In the genomic region with DNA sequence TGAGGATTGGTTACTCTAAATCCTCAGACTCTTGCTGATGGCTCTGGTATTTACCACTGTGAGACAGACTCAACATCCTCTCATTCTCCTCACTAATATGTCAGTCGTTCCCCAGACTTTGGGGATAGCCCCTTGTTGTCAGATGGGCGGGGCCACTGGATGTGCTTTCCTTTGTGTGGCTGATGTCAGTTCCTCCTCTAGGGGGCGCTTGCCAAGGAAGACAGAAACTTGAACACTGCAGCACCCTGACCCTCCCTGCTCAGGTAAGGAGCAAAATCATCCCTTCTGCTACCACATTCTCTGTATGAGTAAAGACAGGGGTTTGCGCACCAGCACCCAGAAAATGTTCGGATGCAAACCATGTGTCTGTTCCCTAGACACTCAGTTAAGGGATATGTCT, we compare ENCODE assay signal across 11 mouse cellular contexts.
A peak's percentile ranks its signal among the peaks of the same experiment; 100 is the strongest.
DNase-seq lines count a peak whose midpoint lies in the region; ATAC-seq and TF ChIP-seq lines count a peak whose summit lies in the region.
"Had no signal": no experiment of that assay in that cellular context is flagged by ENCODE, and none has a peak within 500 bp of the region (broad histone marks: within the 10 kb centered on the region; RNA-seq: fewer than 3 reads in every experiment).

No protein-coding gene starts in this region.

- no peak for ATAC-seq in intestine, postnatal 0 days
- ATAC-seq in intestine, embryonic 16.5 days, result no peak
- ATAC-seq: midbrain, embryonic 13.5 days had no signal

- TF ChIP-seq POLR2A in thymus, adult 2 months (IDR thresholded peaks at IDR 0.05; ENCODE audit: control insufficient read depth, extremely low read depth, insufficient read depth, low read length, poor library complexity), result no peak

- H3K27me3 ChIP-seq in intestine, postnatal 0 days (replicated peaks; ENCODE audit: control insufficient read depth, insufficient read depth, low read length), result no peaks in the 10 kb centered on the region
- H3K27me3 ChIP-seq in intestine, embryonic 16.5 days (replicated peaks; ENCODE audit: control insufficient read depth, insufficient read depth, low read length), result no peaks in the 10 kb centered on the region
- H3K27me3 ChIP-seq in thymus, adult 2 months (ENCODE audit: control insufficient read depth, insufficient read depth, low read length), result no peaks in the 10 kb centered on the region
- H3K27me3 ChIP-seq: embryonic facial prominence, embryonic 12.5 days; midbrain, embryonic 13.5 days; neural tube, embryonic 15.5 days had no signal

- WGBS in intestine, postnatal 0 days, result 63% methylated on average over 5 of the region's 5 CpGs
- 69% methylated on average over 5 of the region's 5 CpGs for WGBS in intestine, embryonic 16.5 days
- WGBS in thymus, adult 2 months, result 76% methylated on average over 5 of the region's 5 CpGs

- no peak overlapping the region for H3K4me3 ChIP-seq in intestine, postnatal 0 days (ENCODE audit: low read depth, low read length)
- no peak overlapping the region for H3K4me3 ChIP-seq in intestine, embryonic 16.5 days (ENCODE audit: low read length)
- H3K4me3 ChIP-seq in thymus, adult 2 months (ENCODE audit: control insufficient read depth, insufficient read depth, low read length), result no peak overlapping the region
- H3K4me3 ChIP-seq: embryonic facial prominence, embryonic 12.5 days; midbrain, embryonic 13.5 days; neural tube, embryonic 15.5 days had no signal

- H3K9ac ChIP-seq in intestine, postnatal 0 days (ENCODE audit: low read depth, low read length), result no peak overlapping the region
- no peak overlapping the region for H3K9ac ChIP-seq in intestine, embryonic 16.5 days (ENCODE audit: low read depth, low read length)
- H3K9ac ChIP-seq: embryonic facial prominence, embryonic 12.5 days; midbrain, embryonic 13.5 days; neural tube, embryonic 15.5 days had no signal

- H3K27ac ChIP-seq in intestine, postnatal 0 days (ENCODE audit: low read depth, low read length), result no peak overlapping the region
- H3K27ac ChIP-seq in intestine, embryonic 16.5 days (ENCODE audit: low read length), result no peak overlapping the region
- H3K27ac ChIP-seq in thymus, adult 2 months (ENCODE audit: control insufficient read depth, insufficient read depth, low read length), result no peak overlapping the region
- H3K27ac ChIP-seq: embryonic facial prominence, embryonic 12.5 days; midbrain, embryonic 13.5 days; neural tube, embryonic 15.5 days had no signal

- H3K9me3 ChIP-seq in intestine, postnatal 0 days (ENCODE audit: control insufficient read depth), result no peaks in the 10 kb centered on the region
- H3K9me3 ChIP-seq in intestine, embryonic 16.5 days (ENCODE audit: control insufficient read depth, low read length), result no peaks in the 10 kb centered on the region
- H3K9me3 ChIP-seq: embryonic facial prominence, embryonic 12.5 days; midbrain, embryonic 13.5 days; neural tube, embryonic 15.5 days had no signal

- H3K4me2 ChIP-seq in intestine, postnatal 0 days (replicated peaks; ENCODE audit: low read depth), result no peak overlapping the region
- H3K4me2 ChIP-seq in intestine, embryonic 16.5 days (ENCODE audit: low read depth, low read length), result no peak overlapping the region
- H3K4me2 ChIP-seq: embryonic facial prominence, embryonic 12.5 days; midbrain, embryonic 13.5 days; neural tube, embryonic 15.5 days had no signal

- H3K4me1 ChIP-seq in intestine, postnatal 0 days (replicated peaks; ENCODE audit: control insufficient read depth, insufficient read depth, low read length), result no peaks in the 10 kb centered on the region
- H3K4me1 ChIP-seq in intestine, embryonic 16.5 days (ENCODE audit: control insufficient read depth, insufficient read depth, low read length), result no peaks in the 10 kb centered on the region
- H3K4me1 ChIP-seq in thymus, adult 2 months (replicated peaks; ENCODE audit: control insufficient read depth, insufficient read depth, low read length), result no peaks in the 10 kb centered on the region
- H3K4me1 ChIP-seq: embryonic facial prominence, embryonic 12.5 days had no signal

- H3K36me3 ChIP-seq in intestine, postnatal 0 days (ENCODE audit: control insufficient read depth, insufficient read depth), result no peaks in the 10 kb centered on the region
- no peaks in the 10 kb centered on the region for H3K36me3 ChIP-seq in intestine, embryonic 16.5 days (ENCODE audit: control insufficient read depth, insufficient read depth, low read length)
- no peaks in the 10 kb centered on the region for H3K36me3 ChIP-seq in thymus, adult 2 months (ENCODE audit: control insufficient read depth, insufficient read depth, low read length)
- H3K36me3 ChIP-seq: embryonic facial prominence, embryonic 12.5 days; midbrain, embryonic 13.5 days; neural tube, embryonic 15.5 days had no signal

- TF ChIP-seq CTCF in intestine, postnatal 0 days (IDR thresholded peaks at IDR 0.05; ENCODE audit: low read depth), result peak; percentile 47
- TF ChIP-seq CTCF in thymus, adult 2 months (IDR thresholded peaks at IDR 0.05; ENCODE audit: borderline replicate concordance, control insufficient read depth, extremely low read depth, insufficient read depth, low read length, poor library complexity), result no peak

- peak; percentile 29 for DNase-seq in adrenal gland, postnatal 10 days
- DNase-seq in adrenal gland, adult 8-10 months, result no peak
- peak; percentile 12 for DNase-seq in thymus, adult 2 months
- DNase-seq in thymus, adult 18-20 months, result no peak
- DNase-seq in thymus, postnatal 4 days, result peak; percentile 27
- DNase-seq in yolk sac, embryonic 10.5 days (ENCODE audit: low spot score), result no peak

Comparison
In these comparisons a context has a peak if more than half of its experiments do, and no peak if none do; other contexts are left out.
1. DNase-seq: peak in adrenal gland, postnatal 10 days (single experiment), thymus, adult 2 months (single experiment) and thymus, postnatal 4 days (single experiment); none in adrenal gland, adult 8-10 months (single experiment), thymus, adult 18-20 months (0 of 2) and yolk sac, embryonic 10.5 days (single experiment).